In genomic region chr4:109657851-109658500, GRCm38 (mm10) we compare ENCODE assay signal across 8 mouse cellular contexts. TPM values are rescaled to one million over a fixed set of nuclear protein-coding genes. Genes with fewer than 3 reads are reported as not detected.
DNase-seq lines count a peak whose midpoint lies in the region; ATAC-seq and TF ChIP-seq lines count a peak whose summit lies in the region.

No protein-coding gene starts in this region.

- no peak for TF ChIP-seq CTCF in olfactory bulb, adult 2 months (IDR thresholded peaks at IDR 0.05; ENCODE audit: insufficient read depth, low read depth, low read length)

- H3K27ac ChIP-seq in kidney, embryonic 16.5 days (ENCODE audit: low read length), result no peak overlapping the region
- no peak overlapping the region for H3K27ac ChIP-seq in forebrain, embryonic 15.5 days (replicated peaks)
- no peak overlapping the region for H3K27ac ChIP-seq in liver, embryonic 11.5 days (ENCODE audit: low read depth, low read length)
- H3K27ac ChIP-seq in olfactory bulb, adult 2 months (ENCODE audit: insufficient read depth, low read depth, low read length), result no peak overlapping the region

- TF ChIP-seq POLR2A in olfactory bulb, adult 2 months (IDR thresholded peaks at IDR 0.05; ENCODE audit: insufficient read depth, low read depth, low read length), result no peak

- H3K4me2 ChIP-seq in kidney, embryonic 16.5 days (replicated peaks; ENCODE audit: low read depth, low read length), result peak overlapping the region; percentile 53
- H3K4me2 ChIP-seq in forebrain, embryonic 15.5 days (replicated peaks), result peak overlapping the region; percentile 52
- peak overlapping the region; percentile 62 for H3K4me2 ChIP-seq in liver, embryonic 11.5 days

- H3K9me3 ChIP-seq in kidney, embryonic 16.5 days (ENCODE audit: low read length), result no peaks in the 10 kb centered on the region
- H3K9me3 ChIP-seq in forebrain, embryonic 15.5 days, result no peaks in the 10 kb centered on the region
- H3K9me3 ChIP-seq in liver, embryonic 11.5 days (ENCODE audit: control insufficient read depth, low read length), result no peaks in the 10 kb centered on the region

- no peak overlapping the region for H3K9ac ChIP-seq in kidney, embryonic 16.5 days (replicated peaks; ENCODE audit: low read length)
- peak overlapping the region; percentile 34; the same call in 1 of the 2 replicates for H3K9ac ChIP-seq in forebrain, embryonic 15.5 days (replicated peaks)
- no peak overlapping the region for H3K9ac ChIP-seq in liver, embryonic 11.5 days (ENCODE audit: low read depth, low read length)

- peaks cover 65% of the 10 kb centered on the region for H3K27me3 ChIP-seq in kidney, embryonic 16.5 days (ENCODE audit: insufficient read depth, low read length)
- H3K27me3 ChIP-seq in forebrain, embryonic 15.5 days, result peaks cover 48% of the 10 kb centered on the region
- peaks cover 75% of the 10 kb centered on the region for H3K27me3 ChIP-seq in liver, embryonic 11.5 days (replicated peaks; ENCODE audit: control insufficient read depth, insufficient read depth, low read length)

- DNase-seq in kidney, postnatal 14 days, result no peak
- DNase-seq in NIH3T3 (ENCODE audit: low read depth), result peak; percentile 76
- no peak for DNase-seq in liver, embryonic 11.5 days (ENCODE audit: low spot score)
- DNase-seq in cerebellum, adult 8-10 months, result no peak
- DNase-seq in layer of hippocampus, postnatal 14 days (ENCODE audit: low spot score in 2 of 2), result no peak

- no peaks in the 10 kb centered on the region for H3K36me3 ChIP-seq in kidney, embryonic 16.5 days (ENCODE audit: insufficient read depth, low read length)
- H3K36me3 ChIP-seq in forebrain, embryonic 15.5 days, result no peaks in the 10 kb centered on the region
- H3K36me3 ChIP-seq in liver, embryonic 11.5 days (ENCODE audit: control insufficient read depth, insufficient read depth, low read length), result no peaks in the 10 kb centered on the region

- peak; percentile 9; the same call in 1 of the 2 replicates for ATAC-seq in kidney, embryonic 16.5 days (ENCODE audit: low FRiP score, low TSS enrichment)
- ATAC-seq in forebrain, embryonic 15.5 days (replicated peaks), result 0 out of 2 replicates have a peak, but pooled peaks have one; percentile 35
- no peak for ATAC-seq in liver, embryonic 11.5 days (replicated peaks; ENCODE audit: low FRiP score)

- peak overlapping the region; percentile 45 for H3K4me3 ChIP-seq in kidney, embryonic 16.5 days (ENCODE audit: low read length)
- H3K4me3 ChIP-seq in forebrain, embryonic 15.5 days, result peak overlapping the region; percentile 35
- peak overlapping the region; percentile 38 for H3K4me3 ChIP-seq in liver, embryonic 11.5 days (ENCODE audit: low read depth, low read length)
- H3K4me3 ChIP-seq in olfactory bulb, adult 2 months (ENCODE audit: insufficient read depth, low read depth, low read length), result peak overlapping the region; percentile 53

- 1% methylated on average over 20 of the region's 20 CpGs for WGBS in kidney, embryonic 16.5 days
- WGBS in forebrain, embryonic 15.5 days, result 4% methylated on average over 20 of the region's 20 CpGs
- 4% methylated on average over 20 of the region's 20 CpGs for WGBS in liver, embryonic 11.5 days
- 11% methylated on average over 20 of the region's 20 CpGs for WGBS in olfactory bulb, adult 2 months

- H3K4me1 ChIP-seq in kidney, embryonic 16.5 days (ENCODE audit: insufficient read depth, low read length), result peaks cover 11% of the 10 kb centered on the region
- H3K4me1 ChIP-seq in forebrain, embryonic 15.5 days, result peaks cover 15% of the 10 kb centered on the region
- H3K4me1 ChIP-seq in liver, embryonic 11.5 days (replicated peaks; ENCODE audit: control insufficient read depth, insufficient read depth, low read length), result peaks cover 6% of the 10 kb centered on the region
- H3K4me1 ChIP-seq in olfactory bulb, adult 2 months (ENCODE audit: control insufficient read depth, insufficient read depth, low read length), result peaks cover 11% of the 10 kb centered on the region

RNA-seq across cellular contexts. Expression of gene Cdkn2c, which starts 9.0 kb away (rescaled TPM):
- polyA plus RNA-seq in kidney, embryonic 16.5 days (2015; fragmentation: Nextera tagmentation; extraction: Ambion mirVana), result 4.5 and 4.9 TPM in 2 replicates
- polyA plus RNA-seq in forebrain, embryonic 15.5 days (2015; fragmentation: Nextera tagmentation; extraction: Ambion mirVana), result 14.3 and 15.3 TPM in 2 replicates
- polyA plus RNA-seq in liver, embryonic 11.5 days (2014; fragmentation: Nextera tagmentation; extraction: Ambion mirVana), result 6.8 and 7.3 TPM in 2 replicates
- polyA plus RNA-seq in olfactory bulb, adult 2 months (2012; ENCODE audit: insufficient read depth, insufficient read length, low replicate concordance, missing spikeins), result not detected in 2 replicates
- 1 to 10 TPM; 5.4 to 6.6 TPM for total RNA-seq in layer of hippocampus, postnatal 14 days (2021)

RNA-seq across cellular contexts. Expression of gene Faf1, which starts 18.4 kb away (rescaled TPM):
- polyA plus RNA-seq in kidney, embryonic 16.5 days (2015; fragmentation: Nextera tagmentation; extraction: Ambion mirVana), result 17.8 and 18.8 TPM in 2 replicates
- polyA plus RNA-seq in forebrain, embryonic 15.5 days (2015; fragmentation: Nextera tagmentation; extraction: Ambion mirVana), result 29.0 and 31.3 TPM in 2 replicates
- polyA plus RNA-seq in liver, embryonic 11.5 days (2014; fragmentation: Nextera tagmentation; extraction: Ambion mirVana), result 28.7 and 32.6 TPM in 2 replicates
- polyA plus RNA-seq in olfactory bulb, adult 2 months (2012; ENCODE audit: insufficient read depth, insufficient read length, low replicate concordance, missing spikeins), result not detected in 2 replicates
- 10 to 100 TPM; 24.9 to 27.2 TPM for total RNA-seq in layer of hippocampus, postnatal 14 days (2021)
